Mouse (Mus musculus) olfactory bulb, adult 2 months (tissue): ENCODE measurements around the gene 2210011C24Rik. TPM values are rescaled to one million over a fixed set of nuclear protein-coding genes. Genes with fewer than 3 reads are reported as not detected.

Source experiments
- H3K27ac ChIP-seq: fragments of 200-500 bp; 2 replicates; pipeline ENCODE4 v1.5.1; 2012; ENCODE audit warnings: low read depth, low read length; ENCODE audit not compliant: insufficient read depth
- H3K4me1 ChIP-seq: fragments of 200-500 bp; 2 replicates; pipeline ENCODE4 v1.6.1; 2012; ENCODE audit warnings: low read length; ENCODE audit not compliant: control insufficient read depth, insufficient read depth
- H3K4me3 ChIP-seq: fragments of 200-500 bp; 2 replicates; pipeline ENCODE4 v1.5.1; 2012; ENCODE audit warnings: mild to moderate bottlenecking, low read depth, low read length, moderate library complexity; ENCODE audit not compliant: insufficient read depth
- CTCF ChIP-seq: fragments of 200-500 bp; IDR thresholded peaks from 2 replicates; pipeline ENCODE4 v1.5.1; 2012; ENCODE audit warnings: low read depth, mild to moderate bottlenecking, low read length, moderate library complexity; ENCODE audit not compliant: insufficient read depth
- POLR2A ChIP-seq: fragments of 200-500 bp; IDR thresholded peaks from 2 replicates; pipeline ENCODE4 v1.6.1; 2012; ENCODE audit warnings: mild to moderate bottlenecking, low read depth, low read length, moderate library complexity; ENCODE audit not compliant: insufficient read depth
- WGBS: fragments of 180-500 bp; shearing (Covaris S2); methylation state at CpG from one replicate; pipeline ENCODE4 v1.1.7; 2018; 5-methylcytosine and 5-hydroxymethylcytosine counted together
- polyA plus RNA-seq: library from polyadenylated mRNA; stranded (reverse); fragments of >200 nt; gene quantifications from 2 replicates; pipeline ENCODE4 v1.2.4, GENCODE M21; 2012; ENCODE audit warnings: low replicate concordance; ENCODE audit not compliant: missing spikeins, insufficient read depth, insufficient read length

The 2210011C24Rik gene
- polyA plus RNA-seq, 1 experiment = not detected

DNA sequence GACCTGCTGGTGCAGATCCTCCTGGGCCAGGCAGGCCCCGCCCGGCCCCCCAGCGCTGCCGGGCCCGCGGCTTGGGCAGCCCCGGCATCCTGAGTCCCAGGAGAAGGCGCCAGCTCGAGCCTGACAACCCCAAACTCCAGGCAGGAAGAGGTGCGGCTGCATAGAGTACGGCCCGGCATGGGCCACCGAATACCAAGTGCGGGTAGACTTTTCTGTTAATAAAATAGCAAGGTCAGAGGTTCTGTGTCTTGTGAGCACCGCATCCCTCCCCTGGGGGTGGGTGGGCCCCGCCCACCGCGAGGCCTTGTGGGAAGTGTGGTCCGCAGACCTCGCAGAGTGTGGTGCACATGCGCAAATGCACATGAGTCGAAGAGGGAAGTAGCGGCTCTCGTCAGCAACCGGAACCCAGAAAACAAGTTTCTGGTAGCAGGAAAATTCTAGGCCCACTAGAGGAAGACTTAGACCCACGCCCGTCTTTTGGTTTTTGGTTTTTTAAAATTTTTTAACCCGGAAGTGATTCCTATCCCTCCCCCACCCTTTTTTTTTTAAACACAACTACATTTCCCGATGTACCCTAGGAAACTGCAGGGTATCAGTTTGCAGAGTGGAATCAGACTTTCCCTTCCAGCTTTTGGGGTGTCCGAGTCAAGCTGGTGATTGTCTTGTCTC is 7.3 kb downstream of the 2210011C24Rik start:
- H3K4me1 ChIP-seq = peaks cover 15% of the 10 kb centered on the region
- peak overlapping the region; percentile 96 for H3K4me3 ChIP-seq
- TF ChIP-seq POLR2A (peak; percentile 43; the same call in 1 of the 2 replicates), CTCF (no peak)
- WGBS = under 1% methylated on average over 30 of the region's 30 CpGs
- peak overlapping the region; percentile 76 for H3K27ac ChIP-seq

GRCm38 (mm10) chr8:84003612-84004246 is 8.2 kb downstream of the 2210011C24Rik start:
- H3K4me1 ChIP-seq = peaks cover 23% of the 10 kb centered on the region
- 55% methylated on average over 6 of the region's 6 CpGs for WGBS
- TF ChIP-seq POLR2A = no peak
- TF ChIP-seq CTCF = no peak
- no peak overlapping the region for H3K4me3 ChIP-seq
- H3K27ac ChIP-seq = no peak overlapping the region

DNA sequence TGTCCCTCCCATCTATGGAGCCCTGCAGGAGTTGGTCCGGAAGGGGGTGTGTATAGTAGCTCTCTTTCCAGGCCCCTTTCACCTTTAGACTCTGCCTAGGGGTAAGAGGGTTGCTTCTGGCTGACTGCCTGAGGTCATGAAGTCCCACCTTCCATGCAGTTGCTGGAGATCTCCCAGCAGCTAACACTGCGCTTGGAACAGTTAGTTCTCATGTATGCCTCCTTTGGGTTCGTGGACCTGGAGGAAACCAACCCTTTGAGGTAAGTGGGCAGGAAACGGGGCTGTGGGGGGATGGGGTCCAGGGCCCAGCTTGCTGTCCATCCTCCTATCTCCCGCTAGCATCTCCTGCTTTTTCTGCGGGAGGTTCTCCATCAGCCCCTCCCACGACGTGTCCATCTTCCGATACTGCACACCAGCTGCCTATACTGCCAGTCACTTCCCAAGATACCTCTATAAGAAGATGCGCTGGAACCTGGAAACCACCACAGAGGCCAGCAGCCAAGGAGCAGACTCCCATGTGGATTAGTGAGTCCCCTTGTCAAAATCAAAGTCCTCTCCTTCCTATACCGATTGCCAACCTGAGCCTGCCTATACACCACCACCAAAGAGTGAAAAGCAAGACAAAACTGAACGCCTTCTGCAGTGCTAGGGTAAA is 8.9 kb downstream of the 2210011C24Rik start:
- WGBS = 70% methylated on average over 12 of the region's 12 CpGs
- Histone ChIP-seq H3K4me1 (peaks cover 27% of the 10 kb centered on the region), H3K27ac (no peak overlapping the region), H3K4me3 (no peak overlapping the region)
- no peak for TF ChIP-seq POLR2A
- TF ChIP-seq CTCF = no peak

DNA sequence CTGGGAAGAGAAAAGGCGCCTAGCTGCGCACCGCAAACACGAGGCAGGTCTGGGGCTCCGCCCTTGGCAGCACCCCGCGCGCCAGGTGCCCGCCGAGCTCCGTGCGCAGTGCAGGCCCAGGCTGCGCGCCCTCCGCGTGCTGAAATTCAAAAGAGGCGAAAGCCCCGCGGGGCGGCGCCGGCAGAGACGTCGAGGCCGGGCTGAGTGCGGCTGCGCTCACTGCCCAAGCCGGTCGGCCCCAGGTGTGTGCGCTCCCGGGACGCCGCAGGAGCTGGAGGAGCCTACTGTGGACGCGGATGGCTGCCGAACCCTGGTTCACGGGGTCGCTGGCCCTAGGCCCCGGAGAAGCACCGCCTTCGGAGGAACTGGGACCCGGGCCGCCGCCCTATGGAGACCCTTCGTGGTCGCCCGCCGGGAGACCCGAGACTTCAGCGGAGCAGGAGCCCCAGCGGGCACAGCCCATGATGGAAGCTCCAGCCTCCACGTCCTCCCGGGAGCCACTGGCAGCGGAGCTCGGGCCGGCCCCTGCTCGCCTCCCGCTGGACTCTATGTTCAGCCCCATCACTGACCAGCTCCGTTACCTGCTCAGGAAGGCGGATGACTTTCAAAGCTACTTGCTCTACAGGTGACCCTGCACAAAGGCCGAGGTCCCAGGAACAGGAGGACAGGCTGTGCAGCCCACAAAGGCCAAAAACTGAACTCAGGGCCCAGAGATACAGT is 10.5 kb downstream of the 2210011C24Rik start, which contains the start of gene 1700067K01Rik:
Gene 1700067K01Rik (plus strand): TSS at position 222 of the 720 bp plus-strand sequence.
- no peak for TF ChIP-seq POLR2A
- TF ChIP-seq CTCF = no peak
- H3K27ac ChIP-seq = no peak within 1 kb of the TSS
- WGBS = 61% methylated on average over 61 of the region's 61 CpGs
- no peak within 1 kb of the TSS for H3K4me3 ChIP-seq
- H3K4me1 ChIP-seq = peaks cover 27% of the 10 kb centered on the region

DNA sequence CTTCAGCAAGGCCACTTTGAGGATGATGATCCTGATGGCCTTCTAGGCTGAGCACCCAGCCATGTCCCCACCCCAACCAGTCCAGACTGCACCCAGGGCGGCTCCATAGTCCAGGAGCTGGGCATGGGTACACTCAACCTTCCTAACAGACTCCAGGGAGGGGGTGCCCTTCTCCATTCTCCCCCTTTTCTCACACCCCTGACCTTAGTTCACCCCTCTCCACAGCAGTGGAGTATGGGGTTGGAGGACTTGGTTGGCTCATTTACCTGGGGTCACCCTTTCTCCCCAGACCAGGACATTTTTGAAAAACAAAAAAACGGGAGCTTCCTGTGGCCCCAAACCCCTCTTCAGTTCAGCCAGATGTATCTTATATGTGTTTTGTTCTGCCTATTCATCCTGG is 12.1 kb downstream of the 2210011C24Rik start:
- 93% methylated on average over 2 of the region's 2 CpGs for WGBS
- Histone ChIP-seq H3K4me1 (peaks cover 24% of the 10 kb centered on the region), H3K4me3 (no peak overlapping the region), H3K27ac (no peak overlapping the region)
- no peak for TF ChIP-seq POLR2A
- TF ChIP-seq CTCF = no peak

GRCm38 (mm10) chr8:83999057-83999705 is 12.8 kb downstream of the 2210011C24Rik start:
- no peak for TF ChIP-seq CTCF
- no peak for TF ChIP-seq POLR2A
- no peak overlapping the region for H3K27ac ChIP-seq
- WGBS = 72% methylated on average over 16 of the region's 16 CpGs
- no peak overlapping the region; the same call in 1 of the 2 replicates for H3K4me3 ChIP-seq
- H3K4me1 ChIP-seq = peaks cover 20% of the 10 kb centered on the region

DNA sequence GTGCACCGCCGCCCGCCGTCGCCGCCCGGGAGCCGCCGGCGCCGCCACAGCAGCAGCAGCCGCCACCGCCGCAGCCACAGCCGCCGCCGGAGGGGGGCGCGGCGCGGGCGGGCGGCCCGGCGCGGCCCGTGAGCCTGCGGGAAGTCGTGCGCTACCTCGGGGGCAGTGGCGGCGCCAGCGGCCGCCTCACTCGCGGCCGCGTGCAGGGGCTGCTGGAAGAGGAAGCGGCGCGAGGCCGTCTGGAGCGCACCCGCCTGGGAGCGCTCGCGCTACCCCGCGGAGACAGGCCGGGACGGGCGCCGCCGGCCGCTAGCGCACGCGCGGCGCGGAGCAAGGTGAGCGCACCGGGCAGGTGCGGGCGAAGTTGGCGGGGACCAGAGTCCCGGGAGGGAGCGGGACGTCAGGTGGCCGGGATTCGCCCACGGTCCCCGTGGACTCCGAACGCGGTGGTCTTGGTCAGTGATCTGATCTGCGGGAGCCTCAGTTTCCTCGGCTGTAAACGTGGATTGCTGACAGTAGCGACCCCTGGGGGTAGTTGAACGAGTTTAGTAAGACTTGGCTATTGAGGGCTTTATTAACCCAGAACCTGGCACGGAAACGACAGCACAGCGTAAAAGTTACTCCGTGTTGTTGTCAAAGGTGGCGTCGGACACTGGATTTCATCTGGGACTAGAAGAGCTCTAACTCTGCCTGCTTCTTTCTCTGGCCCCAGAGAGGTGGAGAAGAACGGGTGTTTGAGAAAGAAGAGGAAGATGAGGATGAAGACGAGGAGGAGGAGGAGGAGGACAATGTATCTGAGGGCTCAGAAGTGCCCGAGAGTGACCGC is 13.5 kb downstream of the 2210011C24Rik start:
- peak; percentile 54 for TF ChIP-seq CTCF
- no peak for TF ChIP-seq POLR2A
- 18% methylated on average over 92 of the region's 92 CpGs for WGBS
- Histone ChIP-seq H3K27ac (no peak overlapping the region), H3K4me3 (peak overlapping the region; percentile 69), H3K4me1 (peaks cover 20% of the 10 kb centered on the region)

- Histone ChIP-seq H3K4me1 (peaks cover 12% of the 10 kb centered on the region), H3K4me3 (peak within 1 kb of the TSS; percentile 77), H3K27ac (peak within 1 kb of the TSS; percentile 65)
- 14% methylated on average over 103 of the region's 112 CpGs for WGBS
- TF ChIP-seq CTCF (no peak), POLR2A (no peak; the same call in 1 of the 2 replicates)
Measured at GRCm38 (mm10) chr8:83997511-83998141, 14.3 kb downstream of the 2210011C24Rik start, which contains the start of gene Samd1. Samd1 (plus strand) TSS chr8:83997672.
